Mouse (Mus musculus): Measurements from ENCODE around the gene Ube2h.

Ube2h gene

DNA sequence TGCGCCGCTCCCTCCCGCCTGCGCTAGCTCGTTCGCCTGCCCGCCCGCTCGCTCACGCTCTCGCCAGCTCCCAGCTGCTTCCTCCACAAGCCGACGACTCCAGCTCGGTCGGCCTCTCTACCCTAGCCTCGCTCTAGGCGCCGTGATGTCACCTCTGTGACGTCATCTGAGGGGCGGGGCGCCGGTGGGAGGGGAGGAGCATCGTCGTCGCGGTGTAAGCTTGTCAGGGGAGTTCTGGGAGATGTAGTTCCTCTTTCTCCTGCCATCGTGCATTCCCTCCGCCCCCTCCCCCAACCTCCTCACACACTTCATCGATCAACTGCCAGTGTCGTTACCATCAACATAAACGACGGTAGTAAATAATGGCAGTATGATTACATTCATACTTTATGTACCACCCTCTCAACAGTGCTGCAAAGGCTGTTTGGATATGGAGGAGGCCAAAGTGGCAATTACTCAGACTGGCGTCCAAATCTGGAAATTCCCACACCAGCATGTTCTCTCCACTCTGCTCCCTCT, at the start of gene Ube2h:
TSS of gene Ube2h (minus strand) at position 141 of the 519 bp plus-strand sequence.
- peak; percentile 99 for DNase-seq (ENCODE audit: low spot score)

GRCm38 (mm10) chr6:30353661-30354060, 49.3 kb upstream of the Ube2h start:
- no peak for DNase-seq (ENCODE audit: low spot score)

DNA sequence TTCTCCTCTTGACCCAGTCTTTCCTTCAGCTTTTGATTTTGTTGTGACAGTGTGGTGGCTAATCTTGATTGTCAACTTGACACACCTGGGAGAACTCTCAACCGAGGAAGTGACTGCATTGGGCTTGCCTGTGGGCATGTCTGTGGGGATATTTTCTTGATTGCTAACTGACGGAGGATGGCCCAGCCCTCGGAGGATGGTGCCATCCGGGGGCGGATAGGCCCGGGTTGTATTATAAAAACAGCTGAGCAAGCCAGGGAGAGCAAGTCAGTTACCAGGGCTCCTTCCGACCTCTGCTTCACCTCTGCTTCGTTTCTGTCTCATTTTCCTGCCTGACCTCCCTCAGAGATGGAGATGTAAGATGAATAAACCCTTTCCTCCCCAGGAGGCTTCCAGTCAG, 48.4 kb upstream of the Ube2h start:
- DNase-seq (ENCODE audit: low spot score), result no peak

GRCm38 (mm10) chr6:30351290-30351689, 47.0 kb upstream of the Ube2h start:
- DNase-seq (ENCODE audit: low spot score), result no peak

DNA sequence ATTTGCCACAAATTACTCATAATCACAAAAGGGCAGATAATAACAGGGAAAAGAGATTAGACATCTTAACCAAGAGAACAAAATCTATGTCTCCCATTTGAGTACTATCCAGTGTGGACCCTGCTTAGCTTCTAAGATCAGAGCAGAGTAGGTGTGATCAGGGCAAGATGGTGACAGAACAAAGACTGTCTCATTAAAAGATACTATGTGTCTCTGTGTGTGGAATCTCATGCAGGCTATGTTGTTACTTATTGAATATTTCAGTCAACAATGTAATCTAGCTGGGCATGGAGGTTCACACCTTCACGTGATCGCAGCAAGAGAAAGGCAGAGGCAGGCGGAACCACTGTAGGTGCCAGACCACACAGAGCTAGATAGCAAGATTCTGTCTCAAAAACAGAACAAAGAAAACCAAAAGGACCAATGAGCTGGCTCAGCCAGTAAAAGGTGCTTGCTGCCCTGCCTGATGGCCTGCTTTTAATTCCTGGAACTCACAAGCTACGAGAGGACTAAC, 43.0 kb upstream of the Ube2h start:
- DNase-seq (ENCODE audit: low spot score), result no peak

- no peak for DNase-seq (ENCODE audit: low spot score)
Measured at GRCm38 (mm10) chr6:30346737-30347136, 42.4 kb upstream of the Ube2h start.

- no peak for DNase-seq (ENCODE audit: low spot score)
Measured at GRCm38 (mm10) chr6:30344032-30344431, 39.7 kb upstream of the Ube2h start.

GRCm38 (mm10) chr6:30340231-30340873, 36.0 kb upstream of the Ube2h start:
- DNase-seq (ENCODE audit: low spot score), result no peak

DNA sequence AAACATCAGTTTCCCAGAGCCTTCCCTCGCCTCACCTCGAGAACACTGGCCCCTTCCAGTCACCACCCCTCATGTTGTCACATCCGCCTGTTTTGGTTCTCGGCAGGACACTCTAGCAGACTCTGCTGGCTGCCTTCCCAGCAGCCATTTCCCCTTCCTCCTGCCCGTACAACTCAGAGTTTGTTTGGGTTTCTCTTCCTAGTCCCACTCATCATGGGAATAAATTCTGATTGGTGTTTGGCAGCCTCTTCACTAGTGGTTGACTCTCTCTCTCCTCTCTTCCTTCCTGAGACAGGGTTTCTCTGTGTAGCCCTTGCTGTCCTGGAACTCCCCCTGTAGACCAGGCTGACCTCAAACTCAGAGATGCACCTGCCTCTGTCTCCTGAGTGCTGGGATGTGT, 32.6 kb upstream of the Ube2h start:
- DNase-seq (ENCODE audit: low spot score), result peak; percentile 92

- no peak for DNase-seq (ENCODE audit: low spot score)
Measured at GRCm38 (mm10) chr6:30332262-30332661, 27.9 kb upstream of the Ube2h start.

GRCm38 (mm10) chr6:30330706-30331105, 26.4 kb upstream of the Ube2h start:
- no peak for DNase-seq (ENCODE audit: low spot score)

DNA sequence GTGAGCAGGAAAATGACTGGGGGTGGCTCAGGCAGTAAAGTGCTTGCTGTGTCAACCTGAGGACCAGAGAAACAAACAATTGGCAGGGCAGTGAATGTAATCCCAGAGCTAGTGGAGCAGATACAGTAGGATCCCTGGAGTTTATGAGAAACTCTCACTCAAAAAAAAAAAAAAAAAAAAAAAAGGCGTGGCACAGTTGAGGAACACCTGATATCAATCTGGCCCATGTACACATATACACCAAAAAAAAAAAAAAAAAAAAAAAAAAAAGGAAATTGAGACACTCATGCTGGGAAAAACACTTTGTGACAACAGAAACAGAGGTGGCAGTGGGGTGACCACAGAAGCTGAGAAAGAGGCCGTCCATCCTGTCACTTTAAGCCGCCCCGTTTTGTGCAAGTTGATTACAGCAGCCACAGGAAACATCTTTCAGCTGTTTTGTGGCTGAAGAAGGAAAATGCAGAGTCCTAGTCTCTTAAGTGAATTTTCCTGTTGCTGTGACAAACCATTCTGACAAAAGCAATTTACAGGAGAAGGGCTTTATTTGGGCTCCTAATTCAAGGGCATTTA, 21.7 kb upstream of the Ube2h start:
- peak; percentile 14 for DNase-seq (ENCODE audit: low spot score)

DNA sequence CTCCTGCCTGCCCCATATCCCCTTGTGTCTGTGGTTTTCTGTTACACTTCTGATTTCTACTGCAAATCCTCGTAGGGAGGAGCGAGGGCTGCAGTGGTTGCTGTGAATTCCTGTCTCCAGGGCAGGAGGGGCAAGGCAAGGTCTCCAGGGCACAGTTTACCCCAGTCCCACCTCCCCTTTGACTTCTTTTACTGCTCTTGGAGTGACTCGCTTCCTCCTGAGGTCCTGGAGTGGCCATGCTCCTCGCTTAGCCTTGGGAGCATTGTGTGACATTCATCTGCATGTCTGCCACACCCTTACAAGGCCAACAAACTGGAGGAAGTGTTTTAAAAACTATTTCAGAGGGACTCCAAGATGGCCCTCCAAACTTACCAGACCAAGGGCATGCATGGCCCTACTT, 16.7 kb upstream of the Ube2h start:
- DNase-seq (ENCODE audit: low spot score), result no peak

GRCm38 (mm10) chr6:30319216-30319615, 14.9 kb upstream of the Ube2h start:
- DNase-seq (ENCODE audit: low spot score), result no peak

DNA sequence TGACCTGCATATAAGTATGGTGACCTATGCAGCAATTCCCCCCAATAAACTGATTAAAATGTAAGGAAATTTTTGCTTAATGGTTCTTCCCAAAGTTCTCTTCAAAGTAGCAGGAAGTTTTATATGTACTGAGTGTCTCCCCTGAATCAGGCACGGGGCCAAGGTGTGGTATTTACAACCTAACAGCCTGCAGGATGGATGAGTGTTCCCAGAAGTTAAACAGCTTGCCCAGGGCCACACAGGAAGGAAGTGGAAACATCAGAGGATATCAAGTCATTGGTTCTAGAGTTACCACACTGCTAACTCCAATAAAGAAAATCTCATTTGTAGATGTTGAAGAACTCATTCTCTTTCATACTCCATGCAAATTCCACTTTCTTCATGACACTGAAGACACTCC, 7.7 kb upstream of the Ube2h start:
- DNase-seq (ENCODE audit: low spot score), result no peak

GRCm38 (mm10) chr6:30308751-30309150, 4.4 kb upstream of the Ube2h start:
- DNase-seq (ENCODE audit: low spot score), result no peak

GRCm38 (mm10) chr6:30307691-30308090, 3.4 kb upstream of the Ube2h start:
- DNase-seq (ENCODE audit: low spot score), result peak; percentile 56

DNA sequence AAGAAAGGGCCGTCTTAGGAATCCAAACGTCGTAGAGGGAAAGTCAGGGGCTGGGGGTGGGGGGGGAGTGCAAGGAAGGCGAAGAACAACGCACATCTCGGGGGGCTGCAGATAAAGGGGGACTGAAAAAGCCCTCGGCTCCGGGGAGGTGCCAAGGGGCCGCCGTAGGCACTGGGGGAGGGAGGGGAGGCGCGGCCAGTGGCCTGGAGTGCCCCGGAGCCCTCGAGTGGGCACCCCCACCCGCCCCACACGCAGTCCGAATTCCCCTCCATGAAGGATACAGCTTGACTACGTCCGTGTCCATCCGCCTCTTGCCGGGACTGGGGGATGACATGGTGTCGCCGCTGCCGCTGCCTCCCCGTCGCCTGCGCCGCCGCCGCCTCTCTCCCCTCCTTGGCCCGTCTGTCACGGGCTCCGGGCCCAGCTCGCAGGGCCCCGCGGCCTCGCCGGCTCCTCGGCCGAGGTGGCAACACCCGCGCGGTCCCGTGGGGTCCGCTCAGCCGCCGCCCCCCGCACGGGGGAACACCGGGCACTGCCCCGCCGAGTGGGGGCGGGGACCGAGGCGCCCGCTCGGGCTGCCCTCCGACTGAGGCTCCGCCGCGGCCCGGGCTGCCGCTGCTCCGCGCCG, 454 bp downstream of the Ube2h start:
- DNase-seq (ENCODE audit: low spot score), result peak; percentile 46

DNA sequence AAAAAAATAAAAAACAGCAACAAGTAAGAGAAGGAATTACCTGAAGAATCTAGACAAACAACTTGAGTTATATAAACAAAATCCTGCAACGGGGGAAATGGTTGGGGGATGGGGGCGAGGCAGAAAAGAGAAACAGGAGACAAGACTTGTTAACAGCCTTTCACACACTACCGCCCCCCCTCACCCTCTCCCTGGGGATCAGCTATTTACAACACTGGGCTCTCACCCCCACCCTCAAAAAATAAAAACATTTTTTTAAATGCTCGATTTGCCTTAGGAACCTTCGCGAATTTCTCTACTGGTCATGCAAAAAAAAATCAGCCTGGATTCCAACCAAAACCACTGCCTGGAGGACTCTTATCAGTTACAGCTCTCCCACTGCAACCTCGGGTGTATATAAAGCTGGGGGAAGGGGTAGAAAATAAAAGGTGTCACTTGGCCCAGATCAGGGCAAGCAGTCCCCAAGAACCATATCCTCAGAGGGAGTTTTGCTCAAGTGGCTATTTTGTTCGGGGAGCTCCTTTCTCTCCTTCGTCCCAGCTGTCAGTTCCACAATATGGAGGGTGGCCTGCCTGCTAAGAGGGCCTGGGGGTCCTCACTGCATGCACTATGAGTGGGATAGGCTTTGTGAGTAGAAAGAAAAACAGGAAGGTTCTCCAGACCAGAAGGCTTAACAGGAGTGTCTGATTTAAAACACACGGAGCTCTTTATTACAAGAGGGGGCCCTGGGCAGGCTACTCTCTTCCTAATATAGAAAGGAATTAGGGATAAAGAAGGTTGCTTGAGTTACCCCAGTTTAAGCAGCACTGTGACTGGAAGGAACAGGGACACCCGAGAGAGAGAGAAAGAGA, 1.3 kb downstream of the Ube2h start:
- peak; percentile 55 for DNase-seq (ENCODE audit: low spot score)

- no peak for DNase-seq (ENCODE audit: low spot score)
Measured at GRCm38 (mm10) chr6:30302156-30302555, 2.2 kb downstream of the Ube2h start.

DNA sequence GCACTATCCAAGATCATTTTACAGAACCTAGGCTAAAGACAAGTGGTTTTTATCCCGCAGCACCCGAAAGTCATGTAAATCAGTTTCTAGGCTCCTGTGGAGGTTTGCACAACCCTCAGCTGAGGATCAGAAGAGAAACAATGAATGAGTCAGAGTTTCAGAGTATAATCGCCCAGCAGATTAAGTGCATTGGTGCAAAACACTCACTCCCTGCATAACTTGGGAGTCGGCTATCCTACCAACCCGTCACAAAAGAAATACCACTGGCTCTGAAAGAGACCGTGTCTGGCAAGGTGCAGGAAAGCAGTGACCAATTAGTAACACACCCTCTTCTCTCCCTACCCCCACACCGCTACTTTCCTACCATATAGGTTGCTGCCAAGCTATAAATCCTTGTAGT, 3.4 kb downstream of the Ube2h start:
- DNase-seq (ENCODE audit: low spot score), result peak; percentile 21

DNA sequence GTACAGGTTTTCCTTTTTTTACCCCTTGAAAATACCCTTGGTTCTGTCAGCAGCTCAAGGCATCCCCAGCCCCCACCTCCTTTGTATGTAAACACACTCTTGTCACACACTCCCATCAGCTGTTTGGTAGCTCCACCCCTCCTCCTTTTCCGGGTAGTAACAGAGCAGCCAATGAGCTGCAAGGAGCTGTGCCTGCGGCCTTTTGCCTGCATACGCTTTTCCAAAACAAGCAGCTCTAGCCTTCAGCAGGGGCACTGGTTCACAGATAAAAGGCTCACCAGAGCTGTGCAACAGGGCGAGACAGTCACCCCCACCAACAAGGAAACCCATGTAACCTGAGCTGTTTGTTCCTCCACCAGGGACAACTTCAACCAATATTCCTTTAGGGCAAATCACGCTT, 4.0 kb downstream of the Ube2h start:
- DNase-seq (ENCODE audit: low spot score), result peak; percentile 96

Measured in lung, postnatal 25 days (tissue).